Mouse (Mus musculus) bone marrow, adult 2 months (tissue): ENCODE measurements around the gene Fer.

Source experiments
- CTCF ChIP-seq: fragments of 200-500 bp; IDR thresholded peaks from 2 replicates; pipeline ENCODE4 v1.5.1; 2011; ENCODE audit warnings: low read length, control low read depth; ENCODE audit not compliant: control insufficient read depth, insufficient read depth
- POLR2A ChIP-seq: fragments of 200-500 bp; IDR thresholded peaks from 2 replicates; pipeline ENCODE4 v1.6.1; 2011; ENCODE audit warnings: low read depth, mild to moderate bottlenecking, control low read depth, low read length, borderline replicate concordance; ENCODE audit not compliant: control insufficient read depth

GRCm38 (mm10) chr17:64018870-64019269 lies 156.0 kb downstream of the Fer start:
- TF ChIP-seq CTCF = no peak
- TF ChIP-seq POLR2A = no peak
